8 mouse cellular contexts compared by ENCODE assay signal in genomic region chrX:151046777-151047430, GRCm38 (mm10). TPM values are rescaled to one million over a fixed set of nuclear protein-coding genes. Genes with fewer than 3 reads are reported as not detected.
DNase-seq lines count a peak whose midpoint lies in the region; ATAC-seq and TF ChIP-seq lines count a peak whose summit lies in the region.

No protein-coding gene starts in this region.

- peaks cover 3% of the 10 kb centered on the region; the same call in 1 of the 2 replicates for H3K27me3 ChIP-seq in hindbrain, embryonic 12.5 days
- no peaks in the 10 kb centered on the region for H3K27me3 ChIP-seq in lung, postnatal 0 days (replicated peaks; ENCODE audit: insufficient read depth, low read length)

- peak; percentile 91 for ATAC-seq in hindbrain, embryonic 12.5 days (ENCODE audit: low FRiP score)
- peak; percentile 91 for ATAC-seq in lung, postnatal 0 days

- H3K4me3 ChIP-seq in hindbrain, embryonic 12.5 days: peak overlapping the region; percentile 71
- peak overlapping the region; percentile 55 for H3K4me3 ChIP-seq in lung, postnatal 0 days (ENCODE audit: low read depth, low read length)

- peak overlapping the region; percentile 83 for H3K9ac ChIP-seq in hindbrain, embryonic 12.5 days
- peak overlapping the region; percentile 43 for H3K9ac ChIP-seq in lung, postnatal 0 days (replicated peaks; ENCODE audit: low read depth)

- H3K4me1 ChIP-seq in hindbrain, embryonic 12.5 days: peaks cover 21% of the 10 kb centered on the region
- H3K4me1 ChIP-seq in lung, postnatal 0 days (ENCODE audit: insufficient read depth, low read depth, low read length): no peaks in the 10 kb centered on the region; the same call in 1 of the 2 replicates

- peak overlapping the region; percentile 65 for H3K4me2 ChIP-seq in hindbrain, embryonic 12.5 days (replicated peaks)
- peak overlapping the region; percentile 67 for H3K4me2 ChIP-seq in lung, postnatal 0 days (replicated peaks; ENCODE audit: low read depth, low read length)

- 20% methylated on average over 37 of the region's 62 CpGs for WGBS in hindbrain, embryonic 12.5 days
- 18% methylated on average over 18 of the region's 62 CpGs for WGBS in lung, postnatal 0 days

- no peak for TF ChIP-seq CTCF in lung, postnatal 0 days (IDR thresholded peaks at IDR 0.05)

- DNase-seq in Muller cell, postnatal 12 days (ENCODE audit: inconsistent ontology term): peak; percentile 90
- DNase-seq in cerebellum, adult 9-11 months: peak; percentile 91
- peak; percentile 53 to 70 for DNase-seq in frontal cortex, postnatal 14 days (ENCODE audit: low spot score in 2 of 2)
- DNase-seq in layer of hippocampus, postnatal 10 days (ENCODE audit: low spot score in 2 of 2): peak; percentile 74 to 86
- DNase-seq in lung, postnatal 0 days (ENCODE audit: low spot score): peak; percentile 85
- DNase-seq in retina, adult 2 months (ENCODE audit: low read depth, low spot score): peak; percentile 72
- DNase-seq in thymus, postnatal 36 days: peak; percentile 45 to 55

- no peaks in the 10 kb centered on the region for H3K36me3 ChIP-seq in hindbrain, embryonic 12.5 days
- no peaks in the 10 kb centered on the region for H3K36me3 ChIP-seq in lung, postnatal 0 days (ENCODE audit: insufficient read depth, low read length)

- no peak for TF ChIP-seq EP300 in lung, postnatal 0 days (IDR thresholded peaks at IDR 0.05)

- H3K27ac ChIP-seq in hindbrain, embryonic 12.5 days: peak overlapping the region; percentile 93
- peak overlapping the region; percentile 32; the same call in 1 of the 2 replicates for H3K27ac ChIP-seq in lung, postnatal 0 days (ENCODE audit: low read length)

- no peaks in the 10 kb centered on the region for H3K9me3 ChIP-seq in hindbrain, embryonic 12.5 days (replicated peaks)
- H3K9me3 ChIP-seq in lung, postnatal 0 days (ENCODE audit: low read length): no peaks in the 10 kb centered on the region

RNA-seq across cellular contexts. Expression of gene Fgd1, which starts 1.0 kb away (rescaled TPM):
- polyA plus RNA-seq in hindbrain, embryonic 12.5 days (2016; fragmentation: Nextera tagmentation; extraction: Ambion mirVana): 14.5 and 16.0 TPM in 2 replicates
- total RNA-seq in layer of hippocampus, postnatal 10 days (2021): 10 to 100 TPM; 33.5 to 38.4 TPM
- 3.7 and 4.2 TPM in 2 replicates for polyA plus RNA-seq in lung, postnatal 0 days (2015; fragmentation: Nextera tagmentation; extraction: Ambion mirVana)

RNA-seq across cellular contexts. Expression of gene Gnl3l, which starts 29.8 kb away (rescaled TPM):
- polyA plus RNA-seq in hindbrain, embryonic 12.5 days (2016; fragmentation: Nextera tagmentation; extraction: Ambion mirVana): 56.7 and 62.5 TPM in 2 replicates
- 100 to 1,000 TPM; 206 to 226 TPM for total RNA-seq in layer of hippocampus, postnatal 10 days (2021)
- polyA plus RNA-seq in lung, postnatal 0 days (2015; fragmentation: Nextera tagmentation; extraction: Ambion mirVana): 11.9 and 13.0 TPM in 2 replicates

RNA-seq across cellular contexts. Expression of gene Tsr2, which starts 49.4 kb away (rescaled TPM):
- 35.2 and 41.0 TPM in 2 replicates for polyA plus RNA-seq in hindbrain, embryonic 12.5 days (2016; fragmentation: Nextera tagmentation; extraction: Ambion mirVana)
- 10 to 100 TPM; 52.6 to 56.6 TPM for total RNA-seq in layer of hippocampus, postnatal 10 days (2021)
- polyA plus RNA-seq in lung, postnatal 0 days (2015; fragmentation: Nextera tagmentation; extraction: Ambion mirVana): 12.4 and 14.6 TPM in 2 replicates

Comparison
In these comparisons a context has a peak if more than half of its experiments do, and no peak if none do; other contexts are left out.
1. Peak in every context shown above with its lines: DNase-seq, ATAC-seq, H3K4me3 ChIP-seq and H3K27ac ChIP-seq.